Mouse (Mus musculus) heart, adult 2 months (tissue): Measurements from ENCODE around the gene Stard13. TPM values are rescaled to one million over a fixed set of nuclear protein-coding genes. Genes with fewer than 3 reads are reported as not detected.

Experiments
- DNase-seq, 2 experiments: peaks; one replicate each; pipeline ENCODE4 v3.0.0; 2021
- H3K27ac ChIP-seq: fragments of 200-600 bp; 2 replicates; pipeline ENCODE4 v1.8.1; 2022
- H3K27me3 ChIP-seq: fragments of 200-500 bp; 2 replicates; pipeline ENCODE4 v1.6.1; 2012; ENCODE audit warnings: mild to moderate bottlenecking, low read length, inconsistent platforms, mixed read lengths; ENCODE audit not compliant: control insufficient read depth, insufficient read depth
- H3K36me3 ChIP-seq: fragments of 200-500 bp; 2 replicates; pipeline ENCODE4 v1.6.1; 2012; ENCODE audit warnings: low read length, inconsistent platforms; ENCODE audit not compliant: control insufficient read depth, insufficient read depth
- H3K4me1 ChIP-seq: fragments of 200-500 bp; 2 replicates; pipeline ENCODE4 v1.6.1; 2011; ENCODE audit warnings: low read length; ENCODE audit not compliant: control insufficient read depth, insufficient read depth
- H3K4me3 ChIP-seq: fragments of 200-600 bp; 2 replicates; pipeline ENCODE4 v1.8.1; 2022
- H3K79me2 ChIP-seq: fragments of 200-500 bp; replicated peaks from 2 replicates; pipeline ENCODE4 v1.6.1; 2012; ENCODE audit warnings: mild to moderate bottlenecking, inconsistent platforms, low read length, moderate library complexity, mixed read lengths; ENCODE audit not compliant: control insufficient read depth, insufficient read depth
- H3K9ac ChIP-seq: fragments of 200-500 bp; 2 replicates; pipeline ENCODE4 v1.6.1; 2012; ENCODE audit warnings: low read depth, mild to moderate bottlenecking, control low read depth, inconsistent platforms, low read length, mixed read lengths
- CTCF ChIP-seq: fragments of 200-600 bp; IDR thresholded peaks from 2 replicates; pipeline ENCODE4 v1.8.1; 2022; ENCODE audit warnings: antibody characterized with exemption, mild to moderate bottlenecking, moderate library complexity
- EP300 ChIP-seq: fragments of 200-500 bp; IDR thresholded peaks from 2 replicates; pipeline ENCODE4 v1.6.1; 2011; ENCODE audit warnings: low read depth, low read length, control low read depth; ENCODE audit not compliant: insufficient read depth
- POLR2A ChIP-seq: fragments of 200-500 bp; IDR thresholded peaks from 2 replicates; pipeline ENCODE4 v1.6.1; 2011; ENCODE audit warnings: mild to moderate bottlenecking, low read depth, low read length, control low read depth; ENCODE audit not compliant: insufficient read depth
- WGBS: fragments of 180-500 bp; shearing (Covaris S2); methylation state at CpG from one replicate; pipeline ENCODE4 v1.1.7; 2018; 5-methylcytosine and 5-hydroxymethylcytosine counted together
- intact Hi-C: fragments of 180-260 bp; cut with DNase I; formaldehyde crosslinking; loops from one replicate; pipeline ENCODE4 v1.15.1; 2025
- polyA plus RNA-seq: library from polyadenylated mRNA; depleted of rRNA; stranded (reverse); fragments of >200 nt; gene quantifications from 2 replicates; pipeline ENCODE4 v1.2.3, GENCODE M21; 2012
- total RNA-seq, 2 experiments: library from RNA; stranded (reverse); gene quantifications; 2 replicates each; pipeline ENCODE4 v1.2.3; 2021

Gene Stard13
- total and polyA plus RNA-seq, 3 experiments, result 9.9 to 24.4 (median 22.1) TPM

GRCm38 (mm10) chr5:151174485-151175460, 58.9 kb downstream of the Stard13 start:
- H3K9ac ChIP-seq, result peak overlapping the region; percentile 51
- intact Hi-C loops, result no loop called here
- peak overlapping the region; percentile 77 for H3K27ac ChIP-seq
- peaks cover 29% of the 10 kb centered on the region for H3K36me3 ChIP-seq
- WGBS, result 40% methylated on average over 7 of the region's 7 CpGs
- H3K27me3 ChIP-seq, result no peaks in the 10 kb centered on the region
- no peak overlapping the region; the same call in 1 of the 2 replicates for H3K4me3 ChIP-seq
- H3K4me1 ChIP-seq, result peaks cover 18% of the 10 kb centered on the region
- TF ChIP-seq POLR2A (peak; percentile 27; the same call in 1 of the 2 replicates), CTCF (no peak), EP300 (peak; percentile 81)
- H3K79me2 ChIP-seq, result peaks cover 13% of the 10 kb centered on the region
- peak in 1 of 2 experiments; percentile 63 for DNase-seq

- Histone ChIP-seq H3K27me3 (no peaks in the 10 kb centered on the region), H3K9ac (peak overlapping the region; percentile 15), H3K4me3 (peak overlapping the region; percentile 9; the same call in 1 of the 2 replicates), H3K27ac (peak overlapping the region; percentile 77), H3K4me1 (peaks cover 18% of the 10 kb centered on the region), H3K79me2 (peaks cover 14% of the 10 kb centered on the region), H3K36me3 (peaks cover 29% of the 10 kb centered on the region)
- intact Hi-C loops, result loop anchor here (2.0 kb wide), 1 partner anchor 13 kb away; no protein-coding TSS in a partner anchor
- no peak for TF ChIP-seq EP300
- no peak for TF ChIP-seq CTCF
- no peak for TF ChIP-seq POLR2A
- DNase-seq, result no peak
- 50% methylated on average over 1 of the region's 1 CpGs for WGBS
These were observed 59.9 kb downstream of the Stard13 start for GRCm38 (mm10) chr5:151173774-151174173.

- Histone ChIP-seq H3K4me1 (peaks cover 22% of the 10 kb centered on the region), H3K4me3 (no peak overlapping the region), H3K9ac (no peak overlapping the region), H3K27me3 (no peaks in the 10 kb centered on the region), H3K79me2 (peaks cover 10% of the 10 kb centered on the region), H3K36me3 (peaks cover 24% of the 10 kb centered on the region), H3K27ac (no peak overlapping the region)
- WGBS, result 86% methylated on average over 3 of the region's 3 CpGs
- intact Hi-C loops, result no loop called here
- TF ChIP-seq CTCF (no peak), POLR2A (no peak), EP300 (no peak)
- DNase-seq, result no peak
These were observed 63.4 kb downstream of the Stard13 start for GRCm38 (mm10) chr5:151170168-151170750.

GRCm38 (mm10) chr5:151168191-151168590, 65.4 kb downstream of the Stard13 start:
- TF ChIP-seq EP300, result no peak
- TF ChIP-seq POLR2A, result no peak
- TF ChIP-seq CTCF, result no peak
- peaks cover 15% of the 10 kb centered on the region for H3K36me3 ChIP-seq
- H3K4me1 ChIP-seq, result peaks cover 20% of the 10 kb centered on the region
- H3K79me2 ChIP-seq, result peaks cover 10% of the 10 kb centered on the region
- H3K9ac ChIP-seq, result no peak overlapping the region
- WGBS, result 72% methylated on average over 3 of the region's 3 CpGs
- intact Hi-C loops, result no loop called here
- peak overlapping the region; percentile 19 for H3K27ac ChIP-seq
- H3K27me3 ChIP-seq, result no peaks in the 10 kb centered on the region
- no peak overlapping the region for H3K4me3 ChIP-seq
- no peak for DNase-seq

- DNase-seq, result no peak
- H3K9ac ChIP-seq, result no peak overlapping the region
- WGBS, result 93% methylated on average over 6 of the region's 6 CpGs
- intact Hi-C loops, result no loop called here
- H3K36me3 ChIP-seq, result peaks cover 15% of the 10 kb centered on the region
- no peak overlapping the region; the same call in none of the 2 replicates for H3K27ac ChIP-seq
- peaks cover 18% of the 10 kb centered on the region for H3K4me1 ChIP-seq
- H3K79me2 ChIP-seq, result peaks cover 8% of the 10 kb centered on the region
- H3K4me3 ChIP-seq, result no peak overlapping the region
- no peak for TF ChIP-seq CTCF
- no peak for TF ChIP-seq POLR2A
- no peak for TF ChIP-seq EP300
- no peaks in the 10 kb centered on the region for H3K27me3 ChIP-seq
These were observed 66.0 kb downstream of the Stard13 start for GRCm38 (mm10) chr5:151167641-151168040.
